Mouse (Mus musculus): Measurements from ENCODE around the gene Foxe1. TPM values are rescaled to one million over a fixed set of nuclear protein-coding genes. Genes with fewer than 3 reads are reported as not detected.

The Foxe1 gene
- total RNA-seq, 2 experiments from 2014 or later, result not detected

GRCm38 (mm10) chr4:46346221-46346620, 2.8 kb downstream of the Foxe1 start:
- intact Hi-C loops (cut with DNase I), result loop anchor here (10.0 kb wide), 1 partner anchor 141 kb away; no protein-coding TSS in a partner anchor

GRCm38 (mm10) chr4:46347141-46347540, 3.7 kb downstream of the Foxe1 start:
- intact Hi-C loops (cut with DNase I), result loop anchor here (10.0 kb wide), 1 partner anchor 142 kb away; no protein-coding TSS in a partner anchor

More at GRCm38 (mm10) chr4:46346221-46346620, 2.8 kb downstream of the Foxe1 start:
- DNase-seq, result no peak

GRCm38 (mm10) chr4:46347580-46348515, 4.4 kb downstream of the Foxe1 start:
- intact Hi-C loops (cut with DNase I), result loop anchor here (10.0 kb wide), 1 partner anchor 143 kb away; no protein-coding TSS in a partner anchor
- no peak for DNase-seq

More at GRCm38 (mm10) chr4:46347141-46347540, 3.7 kb downstream of the Foxe1 start:
- DNase-seq, result no peak

DNA sequence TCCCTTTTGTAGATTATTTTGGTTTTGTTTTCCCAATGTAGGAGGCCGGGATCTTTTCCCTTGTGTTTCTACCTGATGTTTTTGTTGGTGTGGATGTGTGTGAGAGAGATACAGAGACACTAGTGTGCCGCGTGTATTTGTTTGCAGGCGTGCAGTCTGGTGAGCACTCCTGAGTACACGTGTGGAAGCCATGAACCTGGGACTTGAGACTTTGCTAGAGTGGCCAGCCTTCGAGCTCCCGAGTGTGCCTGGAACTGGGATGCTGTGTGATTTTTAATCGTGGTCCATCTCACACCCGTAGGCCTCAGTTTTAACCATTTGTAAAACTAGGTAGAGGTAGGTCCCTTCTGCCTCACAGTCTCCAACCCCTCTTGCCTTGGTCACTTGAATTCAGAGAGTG, 5.5 kb downstream of the Foxe1 start:
- intact Hi-C loops (cut with DNase I), result loop anchor here (10.0 kb wide), 1 partner anchor 144 kb away; no protein-coding TSS in a partner anchor

GRCm38 (mm10) chr4:46349530-46349929, 6.1 kb downstream of the Foxe1 start:
- no peak for DNase-seq
- intact Hi-C loops (cut with DNase I), result loop anchor here (10.0 kb wide), 1 partner anchor 145 kb away; no protein-coding TSS in a partner anchor

More for the DNA sequence above, 5.5 kb downstream of the Foxe1 start:
- no peak for DNase-seq

- no peak for DNase-seq
- intact Hi-C loops (cut with DNase I), result no loop called here
Measured at GRCm38 (mm10) chr4:46353045-46353444, 9.6 kb downstream of the Foxe1 start.

- intact Hi-C loops (cut with DNase I), result no loop called here
- peak; percentile 42 to 62 for DNase-seq
Measured at GRCm38 (mm10) chr4:46356351-46357133, 13.1 kb downstream of the Foxe1 start.

- DNase-seq, result no peak
- intact Hi-C loops (cut with DNase I), result no loop called here
Measured at GRCm38 (mm10) chr4:46359539-46360253, 16.3 kb downstream of the Foxe1 start.

DNA sequence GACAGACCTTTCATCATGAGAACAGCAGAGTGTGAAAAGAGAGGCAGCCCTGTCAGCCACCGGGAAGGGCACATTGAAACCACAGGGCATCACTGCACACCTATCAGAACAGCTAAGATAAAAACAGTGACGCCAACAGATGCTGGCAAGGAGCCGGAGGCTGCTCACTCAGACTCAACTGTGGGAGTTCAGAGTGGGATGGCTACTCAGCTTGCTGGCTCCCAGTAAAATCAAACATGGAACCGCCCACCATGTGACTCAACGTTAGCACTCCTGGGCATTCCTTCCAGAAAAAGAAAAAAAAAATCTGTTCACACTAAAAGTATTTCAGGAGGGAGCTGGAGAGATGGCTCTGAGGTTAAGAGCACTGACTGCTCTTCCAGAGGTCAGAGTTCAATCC, 17.8 kb downstream of the Foxe1 start:
- no peak for DNase-seq
- intact Hi-C loops (cut with DNase I), result no loop called here

DNA sequence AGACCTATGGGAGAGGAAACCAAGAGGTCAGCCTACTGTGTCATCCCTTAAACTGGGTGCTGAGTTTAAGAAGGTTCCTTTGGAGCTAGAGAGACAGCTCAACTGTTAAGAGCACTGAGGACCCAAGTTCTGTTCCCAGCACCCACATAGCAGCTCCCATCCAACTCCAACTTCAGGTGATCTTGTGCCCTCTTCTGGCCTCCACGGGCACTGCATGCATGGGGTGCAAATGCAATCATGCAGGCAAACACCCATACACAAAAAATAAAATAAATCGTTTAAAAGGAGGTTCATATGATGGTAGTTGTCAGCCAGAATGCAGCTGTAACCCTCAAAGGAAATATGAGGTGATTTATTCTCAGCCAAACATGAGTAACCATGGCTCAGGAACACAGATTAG, 21.0 kb downstream of the Foxe1 start:
- DNase-seq, result no peak
- intact Hi-C loops (cut with DNase I), result no loop called here

- intact Hi-C loops (cut with DNase I), result no loop called here
- no peak for DNase-seq
Measured at GRCm38 (mm10) chr4:46367487-46367959, 24.1 kb downstream of the Foxe1 start.

DNA sequence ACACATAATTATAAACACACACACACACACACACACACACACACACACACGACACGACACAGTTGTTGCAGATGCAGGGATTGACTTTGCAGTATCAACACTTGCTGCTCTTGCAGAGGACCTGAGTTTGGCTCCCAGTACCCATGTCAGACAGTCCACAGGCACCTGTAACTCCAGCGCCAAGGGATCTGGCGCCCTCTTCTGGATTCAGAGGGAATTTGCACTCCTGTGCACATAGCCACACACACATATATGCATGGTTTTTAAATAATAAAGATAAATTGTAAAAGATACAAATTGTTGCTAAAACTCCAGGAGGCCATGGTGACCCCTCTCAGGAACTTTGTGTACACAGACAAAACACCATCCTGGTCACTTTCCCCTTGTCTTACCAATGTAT, 25.7 kb downstream of the Foxe1 start:
- intact Hi-C loops (cut with DNase I), result no loop called here
- DNase-seq, result no peak

DNA sequence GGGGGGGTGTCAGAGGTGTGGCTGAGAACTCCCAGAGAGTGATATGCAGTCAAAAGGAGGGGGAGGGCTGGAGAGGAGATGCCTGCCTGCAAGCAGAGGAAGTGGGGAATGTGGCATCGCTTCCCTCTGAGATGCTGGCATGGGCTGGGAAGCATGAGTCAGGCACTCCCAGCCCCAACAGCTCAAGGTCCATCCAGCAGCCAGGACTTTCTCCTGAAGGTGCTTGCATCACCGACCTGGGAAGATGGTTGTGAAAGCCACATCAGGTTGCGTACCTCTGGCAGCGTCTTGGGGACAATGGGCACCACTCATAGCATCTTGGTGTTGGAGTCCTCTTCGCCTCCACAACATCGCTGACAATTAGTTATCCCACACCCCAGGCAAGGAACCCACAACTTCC, 27.0 kb downstream of the Foxe1 start:
- DNase-seq, result no peak
- intact Hi-C loops (cut with DNase I), result no loop called here

DNA sequence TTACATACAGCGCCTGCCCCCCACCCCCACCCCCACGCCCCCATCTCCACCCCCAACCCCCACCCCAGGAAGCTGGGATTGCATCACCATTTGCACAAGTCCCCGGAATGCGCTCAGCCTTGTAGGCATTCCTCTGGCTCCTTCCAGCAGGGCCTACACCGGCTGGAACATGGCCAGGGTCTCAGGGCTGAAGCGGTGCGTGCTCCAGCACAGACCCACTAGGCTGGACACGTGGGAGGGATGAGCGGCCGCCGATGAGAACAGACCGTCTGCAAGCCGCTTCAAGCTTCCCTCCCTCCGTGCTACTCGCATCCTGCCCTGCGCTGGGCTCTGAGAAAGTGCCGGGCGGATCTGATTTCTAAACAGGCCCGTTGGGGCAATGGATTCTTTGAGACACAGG, 27.6 kb downstream of the Foxe1 start:
- peak; percentile 56 for DNase-seq
- intact Hi-C loops (cut with DNase I), result no loop called here

GRCm38 (mm10) chr4:46374455-46374854, 31.0 kb downstream of the Foxe1 start:
- intact Hi-C loops (cut with DNase I), result no loop called here
- peak in 1 of 2 experiments; percentile 35 for DNase-seq

- DNase-seq, result peak; percentile 80 to 83
- intact Hi-C loops (cut with DNase I), result loop anchor here (1.0 kb wide), 1 partner anchor 173 kb away; no protein-coding TSS in a partner anchor
Measured at GRCm38 (mm10) chr4:46374869-46375368, 31.5 kb downstream of the Foxe1 start.

DNA sequence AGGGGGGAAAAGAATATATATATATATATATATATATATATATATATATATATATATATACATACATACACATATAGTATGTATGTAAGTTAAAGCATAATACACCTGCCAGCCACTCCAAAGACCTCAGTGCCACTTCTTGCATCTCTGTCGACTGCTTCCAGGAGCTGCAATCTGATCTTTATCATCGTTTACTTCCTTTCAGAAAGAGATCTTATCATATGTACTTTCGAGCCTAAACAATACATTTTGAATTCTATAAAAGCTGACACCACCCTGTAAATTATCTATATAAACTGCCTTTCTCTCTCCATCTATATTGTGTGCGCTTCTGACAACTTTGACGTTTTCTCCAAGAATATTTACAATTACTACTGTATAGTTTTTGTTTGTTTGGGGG, 45.1 kb downstream of the Foxe1 start:
- no peak for DNase-seq
- intact Hi-C loops (cut with DNase I), result loop anchor here (5.0 kb wide), 1 partner anchor 81 kb away; no protein-coding TSS in a partner anchor

GRCm38 (mm10) chr4:46389013-46389611, 45.7 kb downstream of the Foxe1 start, which contains the start of gene Trmo:
Gene Trmo (minus strand): TSS chr4:46389437.
- DNase-seq, result peak; percentile 95 to 96
- intact Hi-C loops (cut with DNase I), result loop anchor here (5.0 kb wide), 1 partner anchor 82 kb away; no protein-coding TSS in a partner anchor
